Mouse (Mus musculus) induced T-regulatory cell, adult 2 months (primary cell): ENCODE measurements at regions not wholly inside any gene's neighbourhood (a gene's known extent, or its start where the extent isn't known, plus 50 kb on each side); places are given as distances from the start of the nearest gene placed in this dataset.

Experiments
- DNase-seq: peaks from one replicate; pipeline ENCODE4 v3.0.0-alpha.2; 2012; ENCODE audit warnings: low read depth

DNA sequence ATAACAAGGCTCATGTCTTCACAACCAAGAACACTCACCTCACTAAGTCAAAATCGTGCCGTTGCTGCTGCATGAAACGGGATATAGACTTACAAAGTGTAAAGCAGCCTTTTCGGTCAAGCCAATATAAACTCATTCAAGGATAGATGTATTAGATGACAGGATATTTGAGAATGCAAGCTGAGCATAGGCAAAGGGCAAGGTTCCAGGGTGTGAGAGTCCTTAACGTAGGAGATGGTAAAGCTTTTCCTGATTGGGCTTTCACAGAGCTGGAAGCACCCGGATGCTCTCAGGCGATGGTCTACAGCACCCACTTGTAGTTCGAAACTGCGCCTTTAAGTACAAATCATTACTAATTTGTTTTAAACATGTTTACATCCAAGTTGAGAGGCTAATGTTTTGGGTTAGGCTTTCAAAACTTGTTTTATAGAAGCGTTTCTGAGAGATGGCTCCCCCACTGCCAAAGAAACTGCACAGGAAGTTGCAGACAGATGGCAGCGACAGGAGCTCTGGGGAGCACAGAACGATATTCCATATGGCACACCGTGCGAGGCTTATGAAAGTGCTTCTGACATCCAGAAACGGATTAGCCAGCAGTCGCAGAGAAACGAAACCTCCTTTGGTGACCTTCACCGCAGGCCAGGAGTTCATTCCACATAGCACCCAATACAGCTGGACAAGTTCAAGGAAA lies 54.1 kb upstream of the Rell1 start:
- DNase-seq: no peak

DNA sequence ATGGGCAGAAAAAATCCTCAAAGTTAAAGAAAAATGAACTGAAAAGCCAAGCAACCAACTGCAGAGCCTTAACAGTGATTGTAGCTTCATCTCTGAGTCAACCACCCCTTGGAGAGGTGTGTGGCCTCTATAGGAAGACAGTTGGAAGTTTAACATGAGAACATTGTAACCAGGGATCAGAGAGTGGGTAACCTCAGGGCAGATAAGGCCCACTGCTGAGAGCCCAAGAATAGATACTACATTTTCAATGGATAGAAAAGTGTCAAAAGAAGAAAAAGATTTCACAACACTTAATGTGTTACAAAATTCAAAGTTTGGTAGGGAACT lies 54.6 kb upstream of the Rell1 start:
- no peak for DNase-seq

- peak; percentile 80 for DNase-seq
These were observed 55.7 kb upstream of the Rell1 start for GRCm38 (mm10) chr5:64024420-64024819.

GRCm38 (mm10) chr5:64027733-64028132 lies 59.0 kb upstream of the Rell1 start:
- no peak for DNase-seq

DNA sequence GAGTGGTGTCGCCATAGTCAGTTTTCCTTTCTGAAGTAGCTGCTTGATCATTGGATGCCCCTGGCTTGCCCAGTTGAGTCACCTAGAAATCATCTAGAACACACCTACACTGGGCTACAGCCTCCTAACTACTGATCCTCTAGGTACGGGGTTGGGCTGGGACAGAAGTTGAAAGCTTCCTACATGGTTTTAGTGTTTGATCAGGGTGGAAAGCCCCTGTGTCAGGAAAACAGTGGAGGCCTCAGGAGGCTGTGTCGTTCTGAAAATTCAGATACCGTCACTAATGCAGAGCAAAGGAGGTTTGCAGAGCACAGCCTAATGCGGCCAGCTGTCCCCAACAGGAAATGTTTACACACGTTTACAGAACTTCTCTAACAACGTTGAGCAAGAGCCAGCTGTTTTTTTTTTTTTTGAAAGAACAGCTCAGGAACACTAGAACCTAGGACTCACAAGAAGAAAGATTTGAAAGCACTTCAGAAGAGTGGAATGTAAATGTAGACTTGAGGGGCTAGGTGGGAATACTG lies 61.0 kb upstream of the Rell1 start:
- DNase-seq: peak; percentile 75

DNA sequence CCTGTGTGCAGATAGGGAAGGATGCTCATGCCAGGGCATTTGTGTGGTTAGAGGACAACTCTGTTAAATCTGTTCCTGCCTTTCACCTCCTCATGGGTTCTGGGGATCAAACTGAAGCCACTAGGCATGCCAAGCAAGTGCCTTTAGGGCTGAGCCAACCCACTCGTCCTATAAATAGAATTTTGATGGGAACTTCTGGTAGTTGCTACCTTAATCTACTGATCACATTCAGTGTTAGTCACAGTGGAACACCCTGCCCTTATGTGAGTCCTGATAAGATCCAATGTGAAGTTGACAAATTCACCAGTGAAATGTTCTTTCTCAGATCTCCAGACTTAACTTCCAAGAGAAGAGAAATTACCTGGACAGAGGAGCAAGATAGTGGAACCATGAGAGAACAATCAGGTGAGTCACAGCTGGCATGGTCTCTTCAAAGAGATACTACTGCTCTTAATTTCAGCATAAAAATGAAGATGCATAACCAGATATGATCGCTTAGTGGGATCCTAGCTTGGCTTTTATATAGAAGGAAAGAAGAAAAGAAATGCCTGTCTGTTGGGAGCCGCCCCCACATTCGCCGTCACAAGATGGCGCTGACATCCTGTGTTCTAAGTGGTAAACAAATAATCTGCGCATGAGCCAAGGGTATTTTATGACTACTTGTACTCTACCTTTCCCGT lies 61.7 kb upstream of the Rell1 start:
- peak; percentile 74 for DNase-seq

DNA sequence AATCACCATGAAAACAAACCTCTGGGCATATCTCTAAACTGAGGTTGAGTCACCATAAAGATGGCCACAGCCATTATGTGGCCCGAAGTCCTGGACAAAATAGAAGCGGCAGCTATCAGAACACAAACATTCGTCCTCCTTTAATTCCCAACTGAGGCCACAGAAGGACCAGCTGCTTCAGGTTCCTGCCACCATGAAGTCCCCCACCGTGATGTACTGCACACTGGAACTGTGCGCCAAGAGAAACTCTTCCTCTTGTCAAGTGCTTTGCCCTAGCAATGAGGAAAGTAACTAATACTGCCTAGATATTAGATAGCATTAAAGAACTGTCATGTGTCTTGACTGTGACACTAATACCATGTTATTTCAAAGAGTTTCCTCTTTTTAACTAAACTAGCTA lies 54.4 kb upstream of the Pgm2 start:
- DNase-seq: peak; percentile 34

DNA sequence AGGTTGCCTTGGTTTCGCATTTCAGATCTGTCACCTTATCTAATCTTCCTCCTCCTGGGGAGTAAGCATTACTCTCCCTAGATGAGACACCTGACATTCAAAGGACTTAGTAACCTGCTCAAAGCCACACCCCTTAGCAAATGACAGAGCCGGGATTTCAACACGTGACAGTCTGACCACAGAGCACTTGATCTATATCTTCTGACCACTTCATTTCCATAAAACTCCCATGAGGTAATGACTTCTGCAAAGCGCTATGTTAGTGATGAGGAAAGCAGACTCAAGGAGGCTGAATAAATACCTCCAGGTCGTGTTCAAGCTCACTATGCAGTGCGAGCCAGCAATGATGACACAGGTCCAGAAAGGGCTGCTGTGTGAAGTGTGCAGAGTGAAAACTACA lies 52.1 kb upstream of the Pgm2 start:
- peak; percentile 93 for DNase-seq
